Mouse (Mus musculus): ENCODE measurements around the gene Cog5. TPM values are rescaled to one million over a fixed set of nuclear protein-coding genes. Genes with fewer than 3 reads are reported as not detected.

Gene Cog5
- polyA plus RNA-seq, 1 experiment from 2014 or later = 26.9 TPM

- Histone ChIP-seq H3K27ac (no peak overlapping the region), H3K9me3 (no peaks in the 10 kb centered on the region), H3K4me1 (replicated peaks) (peaks cover 14% of the 10 kb centered on the region), H3K4me3 (no peak overlapping the region), H3K27me3 (ENCODE audit: insufficient read depth, poor library complexity, severe bottlenecking) (no peaks in the 10 kb centered on the region), H3K36me3 (0 out of 2 replicates have a peak, but pooled peaks cover 5% of the 10 kb centered on the region)
- DNase-seq (ENCODE audit: low spot score) = no peak
- 97% methylated on average over 2 of the region's 2 CpGs for WGBS
Observed at GRCm38 (mm10) chr12:31656841-31657240, 2.2 kb downstream of the Cog5 start.

GRCm38 (mm10) chr12:31665999-31666398 lies 11.3 kb downstream of the Cog5 start:
- Histone ChIP-seq H3K4me1 (replicated peaks) (0 out of 2 replicates have a peak, but pooled peaks cover 3% of the 10 kb centered on the region), H3K36me3 (peaks cover 70% of the 10 kb centered on the region), H3K9me3 (no peaks in the 10 kb centered on the region), H3K27me3 (ENCODE audit: insufficient read depth, poor library complexity, severe bottlenecking) (no peaks in the 10 kb centered on the region), H3K4me3 (no peak overlapping the region), H3K27ac (no peak overlapping the region)
- no peak for DNase-seq (ENCODE audit: low spot score)
- WGBS = 62% methylated on average over 6 of the region's 6 CpGs

GRCm38 (mm10) chr12:31667187-31667586 lies 12.5 kb downstream of the Cog5 start:
- 47% methylated on average over 3 of the region's 3 CpGs for WGBS
- H3K9me3 ChIP-seq = no peaks in the 10 kb centered on the region
- no peaks in the 10 kb centered on the region for H3K27me3 ChIP-seq (ENCODE audit: insufficient read depth, poor library complexity, severe bottlenecking)
- 0 out of 2 replicates have a peak, but pooled peaks cover 3% of the 10 kb centered on the region for H3K4me1 ChIP-seq (replicated peaks)
- H3K4me3 ChIP-seq = no peak overlapping the region
- no peak for DNase-seq (ENCODE audit: low spot score)
- H3K36me3 ChIP-seq = peaks cover 76% of the 10 kb centered on the region
- no peak overlapping the region for H3K27ac ChIP-seq

GRCm38 (mm10) chr12:31686679-31687078 lies 32.0 kb downstream of the Cog5 start:
- Histone ChIP-seq H3K4me3 (no peak overlapping the region), H3K27me3 (ENCODE audit: insufficient read depth, poor library complexity, severe bottlenecking) (no peaks in the 10 kb centered on the region), H3K36me3 (peaks cover 4% of the 10 kb centered on the region; the same call in 1 of the 2 replicates), H3K27ac (no peak overlapping the region), H3K9me3 (no peaks in the 10 kb centered on the region), H3K4me1 (replicated peaks) (no peaks in the 10 kb centered on the region)
- DNase-seq (ENCODE audit: low spot score) = no peak
- 93% methylated on average over 3 of the region's 3 CpGs for WGBS

GRCm38 (mm10) chr12:31693278-31693677 lies 38.6 kb downstream of the Cog5 start:
- Histone ChIP-seq H3K36me3 (peaks cover 18% of the 10 kb centered on the region), H3K4me3 (no peak overlapping the region), H3K4me1 (replicated peaks) (no peaks in the 10 kb centered on the region), H3K27me3 (ENCODE audit: insufficient read depth, poor library complexity, severe bottlenecking) (no peaks in the 10 kb centered on the region), H3K27ac (no peak overlapping the region), H3K9me3 (peaks cover 12% of the 10 kb centered on the region; the same call in 1 of the 2 replicates)
- 95% methylated on average over 1 of the region's 1 CpGs for WGBS
- DNase-seq (ENCODE audit: low spot score) = no peak

- no peaks in the 10 kb centered on the region for H3K27me3 ChIP-seq (ENCODE audit: insufficient read depth, poor library complexity, severe bottlenecking)
- peaks cover 12% of the 10 kb centered on the region; the same call in 1 of the 2 replicates for H3K9me3 ChIP-seq
- peaks cover 18% of the 10 kb centered on the region for H3K36me3 ChIP-seq
- DNase-seq (ENCODE audit: low spot score) = no peak
- H3K27ac ChIP-seq = peak overlapping the region; percentile 56
- WGBS = 49% methylated on average over 5 of the region's 5 CpGs
- H3K4me3 ChIP-seq = no peak overlapping the region
- peaks cover 4% of the 10 kb centered on the region; the same call in 1 of the 2 replicates for H3K4me1 ChIP-seq (replicated peaks)
Observed at GRCm38 (mm10) chr12:31700623-31701347, 46.1 kb downstream of the Cog5 start.

- peak overlapping the region; percentile 56 for H3K27ac ChIP-seq
- no peaks in the 10 kb centered on the region for H3K27me3 ChIP-seq (ENCODE audit: insufficient read depth, poor library complexity, severe bottlenecking)
- H3K4me1 ChIP-seq (replicated peaks) = peaks cover 4% of the 10 kb centered on the region; the same call in 1 of the 2 replicates
- H3K9me3 ChIP-seq = peaks cover 12% of the 10 kb centered on the region; the same call in 1 of the 2 replicates
- no peak for DNase-seq (ENCODE audit: low spot score)
- 92% methylated on average over 5 of the region's 5 CpGs for WGBS
- peaks cover 18% of the 10 kb centered on the region for H3K36me3 ChIP-seq
- H3K4me3 ChIP-seq = no peak overlapping the region
Observed at GRCm38 (mm10) chr12:31701411-31701810, 46.7 kb downstream of the Cog5 start.

GRCm38 (mm10) chr12:31703904-31704303 lies 49.2 kb downstream of the Cog5 start:
- DNase-seq (ENCODE audit: low spot score) = no peak
- 70% methylated on average over 6 of the region's 6 CpGs for WGBS
- peaks cover 4% of the 10 kb centered on the region; the same call in 1 of the 2 replicates for H3K4me1 ChIP-seq (replicated peaks)

GRCm38 (mm10) chr12:31706168-31706567 lies 51.5 kb downstream of the Cog5 start:
- no peak overlapping the region for H3K4me3 ChIP-seq

More at GRCm38 (mm10) chr12:31703904-31704303, 49.2 kb downstream of the Cog5 start:
- Histone ChIP-seq H3K36me3 (no peaks in the 10 kb centered on the region), H3K4me3 (no peak overlapping the region), H3K27ac (no peak overlapping the region), H3K27me3 (ENCODE audit: insufficient read depth, poor library complexity, severe bottlenecking) (no peaks in the 10 kb centered on the region), H3K9me3 (no peaks in the 10 kb centered on the region)

GRCm38 (mm10) chr12:31707531-31707930 lies 52.9 kb downstream of the Cog5 start:
- Histone ChIP-seq H3K4me3 (no peak overlapping the region), H3K4me1 (replicated peaks) (no peaks in the 10 kb centered on the region), H3K36me3 (no peaks in the 10 kb centered on the region), H3K27me3 (ENCODE audit: insufficient read depth, poor library complexity, severe bottlenecking) (no peaks in the 10 kb centered on the region), H3K9me3 (no peaks in the 10 kb centered on the region), H3K27ac (no peak overlapping the region)
- no peak for DNase-seq (ENCODE audit: low spot score)
- WGBS = 65% methylated on average over 1 of the region's 1 CpGs

More at GRCm38 (mm10) chr12:31706168-31706567, 51.5 kb downstream of the Cog5 start:
- no peak overlapping the region for H3K27ac ChIP-seq
- WGBS = 62% methylated on average over 2 of the region's 2 CpGs
- no peaks in the 10 kb centered on the region for H3K36me3 ChIP-seq
- DNase-seq (ENCODE audit: low spot score) = no peak
- H3K9me3 ChIP-seq = no peaks in the 10 kb centered on the region
- H3K27me3 ChIP-seq (ENCODE audit: insufficient read depth, poor library complexity, severe bottlenecking) = no peaks in the 10 kb centered on the region
- H3K4me1 ChIP-seq (replicated peaks) = peaks cover under 1% of the 10 kb centered on the region; the same call in 1 of the 2 replicates

- no peak overlapping the region for H3K4me3 ChIP-seq
- no peak overlapping the region for H3K27ac ChIP-seq
- H3K4me1 ChIP-seq (replicated peaks) = peaks cover 4% of the 10 kb centered on the region; the same call in 1 of the 2 replicates
- H3K36me3 ChIP-seq = no peaks in the 10 kb centered on the region
- no peaks in the 10 kb centered on the region for H3K27me3 ChIP-seq (ENCODE audit: insufficient read depth, poor library complexity, severe bottlenecking)
- 90% methylated on average over 6 of the region's 6 CpGs for WGBS
- no peak for DNase-seq (ENCODE audit: low spot score)
- H3K9me3 ChIP-seq = no peaks in the 10 kb centered on the region
Observed at GRCm38 (mm10) chr12:31709665-31710064, 55.0 kb downstream of the Cog5 start.

GRCm38 (mm10) chr12:31712233-31712632 lies 57.6 kb downstream of the Cog5 start:
- no peaks in the 10 kb centered on the region for H3K36me3 ChIP-seq
- H3K27ac ChIP-seq = no peak overlapping the region
- H3K4me3 ChIP-seq = peak overlapping the region; percentile 20; the same call in 1 of the 2 replicates
- WGBS = 66% methylated on average over 5 of the region's 5 CpGs
- H3K9me3 ChIP-seq = no peaks in the 10 kb centered on the region
- no peak for DNase-seq (ENCODE audit: low spot score)
- H3K27me3 ChIP-seq (ENCODE audit: insufficient read depth, poor library complexity, severe bottlenecking) = no peaks in the 10 kb centered on the region
- H3K4me1 ChIP-seq (replicated peaks) = peaks cover 4% of the 10 kb centered on the region; the same call in 1 of the 2 replicates

GRCm38 (mm10) chr12:31712727-31713126 lies 58.1 kb downstream of the Cog5 start:
- Histone ChIP-seq H3K4me1 (replicated peaks) (peaks cover 4% of the 10 kb centered on the region; the same call in 1 of the 2 replicates), H3K4me3 (peak overlapping the region; percentile 20; the same call in 1 of the 2 replicates), H3K27ac (no peak overlapping the region), H3K9me3 (no peaks in the 10 kb centered on the region), H3K36me3 (no peaks in the 10 kb centered on the region), H3K27me3 (ENCODE audit: insufficient read depth, poor library complexity, severe bottlenecking) (no peaks in the 10 kb centered on the region)
- no peak for DNase-seq (ENCODE audit: low spot score)
- 88% methylated on average over 4 of the region's 4 CpGs for WGBS

Measured in hindbrain, embryonic 10.5 days (tissue).